Mouse (Mus musculus) brain, embryonic 14.5 days (tissue): ENCODE measurements at regions not wholly inside any gene's neighbourhood (a gene's known extent, or its start where the extent isn't known, plus 50 kb on each side); places are given as distances from the start of the nearest gene placed in this dataset.

Source experiments
- CTCF ChIP-seq: fragments of 200-500 bp; IDR thresholded peaks from 2 replicates; pipeline ENCODE4 v1.5.1; 2012; ENCODE audit warnings: inconsistent platforms, mild to moderate bottlenecking, moderate library complexity, borderline replicate concordance; ENCODE audit not compliant: insufficient read depth, insufficient read length; ENCODE audit errors: extremely low read depth
- POLR2A ChIP-seq: fragments of 200-500 bp; IDR thresholded peaks from 2 replicates; pipeline ENCODE4 v1.6.1; 2012; ENCODE audit warnings: mild to moderate bottlenecking, inconsistent platforms, borderline replicate concordance; ENCODE audit not compliant: poor library complexity, insufficient read depth, insufficient read length, severe bottlenecking; ENCODE audit errors: extremely low read depth

- TF ChIP-seq CTCF (no peak), POLR2A (no peak)
Measured at GRCm38 (mm10) chr17:80820888-80821287, 92.6 kb upstream of the Map4k3 start.
